Mouse (Mus musculus) retina, embryonic 14.5 days (tissue): Measurements from ENCODE around the gene Pfkp.

ENCODE experiments used
- DNase-seq: peaks from one replicate; pipeline ENCODE4 v3.0.0-alpha.2; 2015; ENCODE audit warnings: low spot score

The Pfkp gene

GRCm38 (mm10) chr13:6602786-6603409 is 45.7 kb downstream of the Pfkp start:
- no peak for DNase-seq

- no peak for DNase-seq
Measured at GRCm38 (mm10) chr13:6601676-6602075, 46.9 kb downstream of the Pfkp start.

- no peak for DNase-seq
Measured at GRCm38 (mm10) chr13:6600626-6601025, 48.0 kb downstream of the Pfkp start.

- no peak for DNase-seq
Measured at GRCm38 (mm10) chr13:6597801-6598200, 50.8 kb downstream of the Pfkp start.

GRCm38 (mm10) chr13:6595403-6595802 is 53.2 kb downstream of the Pfkp start:
- no peak for DNase-seq

GRCm38 (mm10) chr13:6590846-6591245 is 57.7 kb downstream of the Pfkp start:
- DNase-seq = no peak

- no peak for DNase-seq
Measured at GRCm38 (mm10) chr13:6586009-6586408, 62.6 kb downstream of the Pfkp start.

GRCm38 (mm10) chr13:6583499-6584125 is 65.0 kb downstream of the Pfkp start:
- no peak for DNase-seq

- DNase-seq = peak; percentile 26
Measured at GRCm38 (mm10) chr13:6575920-6576509, 72.6 kb downstream of the Pfkp start.

GRCm38 (mm10) chr13:6565571-6565970 is 83.0 kb downstream of the Pfkp start:
- no peak for DNase-seq

- no peak for DNase-seq
Measured at GRCm38 (mm10) chr13:6562409-6562808, 86.2 kb downstream of the Pfkp start.

GRCm38 (mm10) chr13:6557771-6558170 is 90.8 kb downstream of the Pfkp start:
- DNase-seq = no peak

- no peak for DNase-seq
Measured at GRCm38 (mm10) chr13:6555656-6556055, 92.9 kb downstream of the Pfkp start.

- no peak for DNase-seq
Measured at GRCm38 (mm10) chr13:6553708-6554107, 94.9 kb downstream of the Pfkp start.

GRCm38 (mm10) chr13:6535287-6535932 is 113.2 kb downstream of the Pfkp start:
- peak; percentile 13 for DNase-seq

- no peak for DNase-seq
Measured at GRCm38 (mm10) chr13:6532683-6533082, 115.9 kb downstream of the Pfkp start.
